Mouse (Mus musculus) spleen, adult 2 months (tissue): Measurements from ENCODE around the gene Prokr1.

ENCODE experiments used
- CTCF ChIP-seq: fragments of 200-500 bp; IDR thresholded peaks from 2 replicates; pipeline ENCODE4 v1.5.1; 2011; ENCODE audit warnings: mild to moderate bottlenecking, inconsistent platforms; ENCODE audit not compliant: insufficient read depth, insufficient read length, insufficient replicate concordance; ENCODE audit errors: extremely low read depth
- POLR2A ChIP-seq: fragments of 200-500 bp; IDR thresholded peaks from 2 replicates; pipeline ENCODE4 v1.6.1; 2011; ENCODE audit warnings: low read depth, low read length, inconsistent platforms

DNA sequence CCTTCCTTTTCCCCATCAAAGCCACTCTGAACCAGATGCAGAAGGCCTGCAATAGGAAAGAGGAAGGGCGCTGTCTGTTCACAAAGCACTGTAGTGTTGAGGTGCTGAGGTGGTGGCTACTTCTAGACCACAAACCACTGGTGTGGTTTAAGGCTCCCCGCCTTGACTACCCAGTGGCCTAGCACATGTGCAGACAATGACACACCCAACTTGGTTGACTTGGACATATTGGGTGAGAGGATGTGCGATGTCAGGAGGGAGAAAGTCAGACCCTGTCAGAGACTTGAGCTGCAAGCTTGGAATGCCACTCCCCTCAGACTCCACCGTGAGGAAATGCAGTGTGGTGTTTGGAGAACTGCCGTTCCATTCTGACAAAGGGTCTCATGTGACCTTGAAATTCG lies 49.4 kb downstream of the Prokr1 start:
- TF ChIP-seq CTCF (no peak), POLR2A (no peak; the same call in 1 of the 2 replicates)
